In the genomic region with DNA sequence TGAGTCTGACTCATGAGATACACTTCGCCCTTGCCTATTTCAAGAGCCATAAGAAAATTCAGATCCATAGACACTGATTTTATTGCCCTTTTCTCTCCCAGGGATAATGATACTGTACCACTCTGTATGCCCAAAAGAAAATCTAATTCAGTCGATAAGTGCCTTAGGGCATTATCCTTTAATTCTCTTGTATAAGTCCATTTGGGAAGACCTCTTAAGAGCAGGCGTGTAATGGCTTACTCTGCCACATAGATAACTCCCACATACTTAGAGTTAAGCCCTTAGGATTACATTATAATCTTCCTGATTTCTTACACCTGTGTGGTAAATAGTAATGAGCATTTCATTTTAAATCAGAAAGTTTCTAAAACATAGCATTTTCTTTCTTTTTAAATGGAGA, we compare ENCODE assay signal across 13 mouse cellular contexts. TPM values are rescaled to one million over a fixed set of nuclear protein-coding genes. Genes with fewer than 3 reads are reported as not detected.
A peak's percentile ranks its signal among the peaks of the same experiment; 100 is the strongest.
DNase-seq lines count a peak whose midpoint lies in the region; ATAC-seq and TF ChIP-seq lines count a peak whose summit lies in the region.
"Had no signal": no experiment of that assay in that cellular context is flagged by ENCODE, and none has a peak within 500 bp of the region (broad histone marks: within the 10 kb centered on the region; RNA-seq: fewer than 3 reads in every experiment).

No protein-coding gene starts in this region.

- TF ChIP-seq POLR2A in lung, adult 2 months (IDR thresholded peaks at IDR 0.05; ENCODE audit: borderline replicate concordance, extremely low read depth, low read depth, low read length) = no peak

- ATAC-seq in heart, embryonic 15.5 days (replicated peaks; ENCODE audit: insufficient number of reproducible peaks, insufficient read depth, low FRiP score, low read depth) = no peak
- no peak for ATAC-seq in hindbrain, postnatal 0 days
- ATAC-seq: CD4-positive, CD25-positive, alpha-beta regulatory T cell, adult 4 months had no signal

- H3K4me1 ChIP-seq in heart, embryonic 15.5 days (replicated peaks) = peaks cover 25% of the 10 kb centered on the region
- H3K4me1 ChIP-seq in lung, adult 2 months (ENCODE audit: control insufficient read depth, insufficient read depth, low read length) = peaks cover 13% of the 10 kb centered on the region
- H3K4me1 ChIP-seq in hindbrain, postnatal 0 days (ENCODE audit: insufficient read depth, low read length) = 0 out of 2 replicates have a peak, but pooled peaks cover 4% of the 10 kb centered on the region

- H3K4me2 ChIP-seq in heart, embryonic 15.5 days = 0 out of 2 replicates have a peak overlapping the region, but pooled peaks have one; percentile 18
- peak overlapping the region; percentile 67; the same call in 1 of the 2 replicates for H3K4me2 ChIP-seq in hindbrain, postnatal 0 days (ENCODE audit: low read depth, low read length)

- no peak overlapping the region for H3K27ac ChIP-seq in heart, embryonic 15.5 days
- H3K27ac ChIP-seq in hindbrain, postnatal 0 days = no peak overlapping the region

- 78% methylated on average over 3 of the region's 3 CpGs for WGBS in heart, embryonic 15.5 days
- 72% methylated on average over 3 of the region's 3 CpGs for WGBS in lung, adult 2 months
- 82% methylated on average over 3 of the region's 3 CpGs for WGBS in hindbrain, postnatal 0 days

- H3K4me3 ChIP-seq in heart, embryonic 15.5 days = no peak overlapping the region
- peak overlapping the region; percentile 51 for H3K4me3 ChIP-seq in lung, adult 2 months (replicated peaks; ENCODE audit: extremely low read depth, low read depth, low read length)
- H3K4me3 ChIP-seq in hindbrain, postnatal 0 days (ENCODE audit: low read length) = 0 out of 2 replicates have a peak overlapping the region, but pooled peaks have one; percentile 6

- DNase-seq in heart, postnatal 25 days (ENCODE audit: low spot score) = no peak
- no peak for DNase-seq in lung, adult 2 months
- no peak for DNase-seq in lung, postnatal 4 days
- DNase-seq in MN1 (ENCODE audit: low spot score) = peak; percentile 18
- no peak for DNase-seq in hindbrain, postnatal 0 days (ENCODE audit: low spot score)
- no peak for DNase-seq in c-Kit-positive CD71-positive TER-119-positive erythroid progenitor cells, embryonic 14.5 days (ENCODE audit: low spot score)
- no peak for DNase-seq in layer of hippocampus, postnatal 14 days (ENCODE audit: low spot score in 2 of 2)
- DNase-seq: heart, postnatal 14 days; left cerebral cortex, postnatal 4 days; lung, postnatal 36 days; right cerebral cortex, adult 18-20 months had no signal

- H3K9me3 ChIP-seq in heart, embryonic 15.5 days (replicated peaks) = no peaks in the 10 kb centered on the region
- H3K9me3 ChIP-seq in hindbrain, postnatal 0 days (ENCODE audit: low read length) = no peaks in the 10 kb centered on the region

- TF ChIP-seq CTCF in lung, adult 2 months (IDR thresholded peaks at IDR 0.05; ENCODE audit: insufficient read depth, low read length) = no peak
- no peak for TF ChIP-seq CTCF in hindbrain, postnatal 0 days (IDR thresholded peaks at IDR 0.05; ENCODE audit: low read depth)

- no peaks in the 10 kb centered on the region for H3K27me3 ChIP-seq in heart, embryonic 15.5 days
- no peaks in the 10 kb centered on the region for H3K27me3 ChIP-seq in hindbrain, postnatal 0 days (ENCODE audit: insufficient read depth, low read length)

- intact Hi-C loops in heart, postnatal 25 days (cut with DNase I) = no loop called here

- H3K36me3 ChIP-seq in heart, embryonic 15.5 days = no peaks in the 10 kb centered on the region
- no peaks in the 10 kb centered on the region for H3K36me3 ChIP-seq in hindbrain, postnatal 0 days (ENCODE audit: insufficient read depth, low read length)

- no peak overlapping the region for H3K9ac ChIP-seq in heart, embryonic 15.5 days
- no peak overlapping the region for H3K9ac ChIP-seq in hindbrain, postnatal 0 days (replicated peaks; ENCODE audit: low read length)

RNA-seq across cellular contexts. Expression of a gene that starts 1.8 kb away (rescaled TPM):
- polyA plus RNA-seq in heart, embryonic 15.5 days (2015; fragmentation: Nextera tagmentation; extraction: Ambion mirVana) = 18.0 and 19.2 TPM in 2 replicates
- total RNA-seq in heart, postnatal 25 days (2021) = 10 to 100 TPM; 23.0 to 25.0 TPM
- polyA plus RNA-seq in lung, adult 2 months (2012; rRNA removed) = 20.5 and 27.3 TPM in 2 replicates
- 28.5 and 28.9 TPM in 2 replicates for total RNA-seq in hindbrain, postnatal 0 days (2014; rRNA removed)
- 32.3 TPM in 2 replicates for polyA plus RNA-seq in hindbrain, postnatal 0 days (2015; fragmentation: Nextera tagmentation; extraction: Ambion mirVana)
- total RNA-seq in layer of hippocampus, postnatal 14 days (2021) = 10 to 100 TPM; 81.7 to 87.2 TPM

RNA-seq across cellular contexts. Expression of a gene that starts 14.5 kb away (rescaled TPM):
- 25.0 and 26.8 TPM in 2 replicates for polyA plus RNA-seq in heart, embryonic 15.5 days (2015; fragmentation: Nextera tagmentation; extraction: Ambion mirVana)
- 10 to 100 TPM; 11.5 to 12.2 TPM for total RNA-seq in heart, postnatal 25 days (2021)
- 0.71 and 1.7 TPM in 2 replicates for polyA plus RNA-seq in lung, adult 2 months (2012; rRNA removed)
- total RNA-seq in hindbrain, postnatal 0 days (2014; rRNA removed) = 15.1 and 19.0 TPM in 2 replicates
- 53.6 and 61.1 TPM in 2 replicates for polyA plus RNA-seq in hindbrain, postnatal 0 days (2015; fragmentation: Nextera tagmentation; extraction: Ambion mirVana)
- 10 to 100 TPM; 19.9 to 27.5 TPM for total RNA-seq in layer of hippocampus, postnatal 14 days (2021)
